Mouse (Mus musculus): ENCODE data around the gene Dus2. TPM values are rescaled to one million over a fixed set of nuclear protein-coding genes. Genes with fewer than 3 reads are reported as not detected.

The Dus2 gene
- total RNA-seq (2021): 1 to 10 TPM; 9.7 to 10.0 TPM
- long read RNA-seq, experiment 1, transcript Dus2-201 (16 exons, 1,860 nt): major isoform, 17 of 20 reads
- long read RNA-seq, experiment 1, partial matches to known transcripts: 2 of 20 reads
- long read RNA-seq, experiment 1, other reads (novel, unspliced or antisense): 1 of 20 reads
- long read RNA-seq, experiment 2, transcript Dus2-201 (16 exons, 1,860 nt): major isoform, 11 of 18 reads
- long read RNA-seq, experiment 2, partial matches to known transcripts: 4 of 18 reads
- long read RNA-seq, experiment 2, other reads (novel, unspliced or antisense): 3 of 18 reads

GRCm38 (mm10) chr8:105990856-105991387, at the start of gene Dus2:
Dus2 (plus strand) TSS chr8:105991337.
- peak; percentile 59 to 77 for DNase-seq
- intact Hi-C loops (cut with DNase I): loop anchor here (1.0 to 10.0 kb wide), 2 partner anchors 31 to 124 kb away; no protein-coding TSS in a partner anchor

GRCm38 (mm10) chr8:105942026-105942425, 49.1 kb upstream of the Dus2 start:
- DNase-seq: no peak
- intact Hi-C loops (cut with DNase I): no loop called here

DNA sequence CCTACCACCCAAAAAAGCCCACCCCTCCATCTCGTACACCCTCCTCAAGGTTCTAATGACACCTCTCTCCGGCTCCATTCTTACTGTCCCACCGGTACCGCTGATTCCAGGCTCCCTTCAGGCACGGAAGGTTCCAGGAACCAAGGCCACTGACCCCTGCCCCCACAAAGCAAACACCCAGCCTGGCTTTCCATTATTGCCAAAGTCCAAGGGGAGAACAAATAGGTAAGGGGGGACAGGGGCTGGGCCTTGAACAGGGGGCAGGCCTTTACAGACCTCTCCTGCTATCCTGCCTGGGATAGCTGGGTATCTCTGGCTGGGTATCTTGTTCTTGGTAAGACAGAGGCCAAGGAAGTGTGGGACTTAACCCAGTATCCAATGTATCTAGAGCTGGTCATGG, 48.6 kb upstream of the Dus2 start:
- intact Hi-C loops (cut with DNase I): no loop called here
- no peak for DNase-seq

DNA sequence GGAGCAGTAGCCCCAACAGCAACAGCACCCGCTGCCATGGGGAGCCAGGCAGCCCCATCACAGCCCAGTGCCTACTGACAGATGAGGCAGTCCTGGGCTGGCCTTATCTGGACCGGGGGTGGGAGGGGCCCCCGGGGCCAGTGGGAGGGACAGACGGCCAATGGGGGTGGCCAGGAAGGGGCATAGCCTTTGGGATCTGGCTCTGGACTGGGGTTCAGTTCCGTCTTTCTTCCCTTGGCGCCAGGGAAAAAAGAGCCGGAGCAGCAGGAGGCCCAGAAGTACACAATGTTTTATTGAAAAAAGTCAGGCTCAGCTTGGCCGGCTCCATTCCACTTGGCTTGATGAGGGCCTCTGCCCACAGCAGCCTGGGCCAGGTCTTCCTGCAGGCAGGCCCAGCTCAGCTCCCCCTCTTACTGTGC, 47.8 kb upstream of the Dus2 start, which contains the start of gene Lcat:
TSS of gene Lcat (minus strand) at position 62 of the 419 bp plus-strand sequence.
- intact Hi-C loops (cut with DNase I): no loop called here
- no peak for DNase-seq

DNA sequence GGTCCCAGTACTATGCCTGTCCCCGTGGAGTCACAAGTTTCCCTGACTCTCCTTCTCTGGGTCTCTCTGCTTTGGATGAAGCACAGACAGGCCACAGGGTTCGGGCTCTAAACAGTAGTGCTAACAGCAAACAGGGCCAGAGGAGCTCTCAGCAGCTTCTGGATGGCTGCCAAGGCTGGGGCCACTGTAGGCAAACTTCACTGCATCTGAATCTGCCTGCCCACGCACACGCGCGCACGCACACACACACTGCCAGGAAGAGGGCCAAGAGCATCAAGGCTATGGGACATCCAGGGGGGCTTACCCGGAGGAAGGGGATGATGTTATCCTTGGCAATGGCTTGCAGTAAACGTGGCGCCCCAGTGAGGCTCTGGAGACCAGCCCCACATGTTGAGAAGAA, 41.8 kb upstream of the Dus2 start:
- no peak for DNase-seq
- intact Hi-C loops (cut with DNase I): no loop called here

GRCm38 (mm10) chr8:105951057-105951659, 40.0 kb upstream of the Dus2 start:
- peak in 1 of 2 experiments; percentile 33 for DNase-seq
- intact Hi-C loops (cut with DNase I): no loop called here

GRCm38 (mm10) chr8:105956556-105956955, 34.6 kb upstream of the Dus2 start:
- DNase-seq: no peak
- intact Hi-C loops (cut with DNase I): no loop called here

DNA sequence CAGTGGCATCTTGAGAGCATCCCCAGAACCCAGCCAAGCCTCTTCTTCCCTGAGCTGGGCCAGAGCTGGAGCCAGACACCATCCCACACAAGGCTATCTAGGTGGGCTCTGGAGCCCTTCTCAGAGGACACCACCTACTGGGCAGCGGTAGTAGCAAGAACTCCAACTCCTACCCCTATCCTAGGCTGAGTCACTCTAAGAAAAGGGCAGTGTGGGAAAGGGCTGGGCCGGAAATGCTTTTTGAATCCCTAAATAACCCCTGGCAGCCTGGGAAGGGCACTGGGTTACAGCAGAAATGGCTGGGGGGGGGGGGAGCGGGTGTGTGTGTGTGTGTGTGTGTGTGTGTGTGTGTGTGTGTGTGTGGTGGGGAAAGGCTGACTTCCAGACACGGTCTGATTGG, 33.3 kb upstream of the Dus2 start:
- no peak for DNase-seq
- intact Hi-C loops (cut with DNase I): no loop called here

GRCm38 (mm10) chr8:105959350-105959749, 31.8 kb upstream of the Dus2 start:
- DNase-seq: peak; percentile 77
- intact Hi-C loops (cut with DNase I): no loop called here

DNA sequence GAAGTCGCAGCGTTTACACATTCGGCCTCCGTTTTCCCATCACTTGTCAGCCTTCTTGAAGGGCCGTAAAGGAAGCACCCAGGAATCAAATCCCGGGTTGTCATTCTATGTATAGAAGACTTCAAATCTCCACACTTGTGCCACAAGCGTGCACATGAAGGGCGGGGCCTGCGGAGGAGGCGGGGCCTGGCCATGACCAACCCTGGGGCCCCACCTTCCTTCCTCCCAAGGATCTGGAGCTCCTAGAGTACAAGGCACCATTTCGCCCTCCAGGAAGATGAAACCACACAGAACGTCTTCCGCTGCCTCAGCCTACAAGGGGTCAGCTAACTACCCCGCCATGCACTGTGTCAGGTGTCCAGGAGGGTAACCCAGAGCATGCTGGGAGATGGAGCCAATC, 30.0 kb upstream of the Dus2 start:
- DNase-seq: no peak
- intact Hi-C loops (cut with DNase I): no loop called here

GRCm38 (mm10) chr8:105961536-105961935, 29.6 kb upstream of the Dus2 start:
- no peak for DNase-seq
- intact Hi-C loops (cut with DNase I): no loop called here

DNA sequence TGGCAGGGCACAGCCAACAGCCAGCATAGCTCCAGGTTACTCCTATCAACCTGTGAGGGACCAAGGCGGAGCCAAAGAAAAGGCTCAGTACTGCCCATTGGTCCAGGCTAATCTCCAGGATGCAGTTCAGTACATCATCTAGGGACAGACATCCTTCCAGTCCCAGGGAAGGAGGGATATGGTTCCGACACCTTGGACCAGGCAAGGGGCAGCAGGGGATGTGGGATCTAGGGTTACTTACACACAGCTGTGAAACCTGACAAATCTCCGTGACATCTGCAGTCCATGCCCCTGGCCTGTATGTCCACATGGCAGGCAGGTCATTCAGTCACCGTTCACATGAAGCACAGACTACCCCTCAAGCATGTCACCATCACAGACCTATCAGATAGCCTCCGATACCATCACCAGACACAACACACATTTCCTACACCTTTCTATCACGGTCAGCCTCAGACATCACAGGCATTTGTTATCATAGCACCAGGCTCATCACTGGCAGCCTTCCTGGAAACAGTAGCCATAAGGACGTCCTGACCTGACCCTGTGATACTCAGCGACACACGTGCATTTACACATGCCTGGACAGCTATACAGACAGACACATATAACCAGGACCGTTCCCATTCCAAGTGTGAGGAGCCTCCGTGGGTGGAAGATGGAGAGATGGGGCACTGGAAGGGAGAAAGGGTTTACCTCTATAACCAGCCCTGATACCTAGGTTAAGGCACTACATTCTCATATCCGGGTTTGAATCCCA, 26.5 kb upstream of the Dus2 start:
- DNase-seq: no peak
- intact Hi-C loops (cut with DNase I): no loop called here

GRCm38 (mm10) chr8:105965266-105965904, 25.8 kb upstream of the Dus2 start:
- intact Hi-C loops (cut with DNase I): no loop called here
- DNase-seq: peak; percentile 45 to 61

DNA sequence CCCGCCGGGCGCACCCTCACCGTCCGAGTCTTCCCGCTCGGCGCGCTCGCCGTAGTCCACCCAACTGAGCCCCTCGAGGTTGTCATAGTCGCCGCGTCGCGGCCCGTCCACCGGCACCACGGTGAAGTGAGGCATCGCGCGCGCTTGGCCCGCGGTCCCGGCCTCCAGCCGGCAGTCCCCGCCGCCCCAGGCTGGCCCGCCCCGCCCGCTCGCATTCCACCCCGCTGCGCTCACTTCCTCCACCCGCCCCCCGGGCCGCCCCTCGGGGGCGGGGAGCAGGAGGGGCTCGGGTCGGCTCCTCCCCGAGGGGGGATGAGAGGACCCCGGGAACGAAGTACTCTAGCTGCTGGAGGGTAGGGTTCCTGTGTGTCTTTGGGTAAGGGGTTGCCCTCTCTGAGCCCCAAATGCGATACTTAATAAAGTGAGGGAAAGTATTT, 25.2 kb upstream of the Dus2 start, which contains the start of gene Slc12a4:
TSS of gene Slc12a4 (minus strand) at position 193 of the 437 bp plus-strand sequence.
- intact Hi-C loops (cut with DNase I): no loop called here
- DNase-seq: peak; percentile 69 to 77

- DNase-seq: no peak
- intact Hi-C loops (cut with DNase I): no loop called here
These were observed 24.3 kb upstream of the Dus2 start for GRCm38 (mm10) chr8:105966692-105967311.

DNA sequence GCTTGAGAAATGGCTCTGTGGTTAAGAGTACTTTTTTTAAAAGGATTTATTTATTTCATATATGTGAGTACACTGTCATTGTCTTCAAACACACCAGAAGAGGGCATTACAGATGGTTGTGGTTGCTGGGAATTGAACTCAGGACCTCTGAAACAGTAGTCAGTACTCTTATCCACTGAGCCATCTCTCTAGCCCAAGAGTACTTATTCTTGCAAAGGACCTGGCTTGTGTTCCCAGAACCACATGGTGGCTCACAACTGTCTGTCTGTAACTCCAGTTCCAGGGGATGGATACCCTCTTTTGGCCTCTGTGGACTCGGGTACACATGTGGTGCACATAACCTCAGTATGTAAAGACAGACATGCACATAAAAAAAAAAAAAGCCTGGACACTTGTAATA, 21.8 kb upstream of the Dus2 start:
- intact Hi-C loops (cut with DNase I): no loop called here
- DNase-seq: no peak

DNA sequence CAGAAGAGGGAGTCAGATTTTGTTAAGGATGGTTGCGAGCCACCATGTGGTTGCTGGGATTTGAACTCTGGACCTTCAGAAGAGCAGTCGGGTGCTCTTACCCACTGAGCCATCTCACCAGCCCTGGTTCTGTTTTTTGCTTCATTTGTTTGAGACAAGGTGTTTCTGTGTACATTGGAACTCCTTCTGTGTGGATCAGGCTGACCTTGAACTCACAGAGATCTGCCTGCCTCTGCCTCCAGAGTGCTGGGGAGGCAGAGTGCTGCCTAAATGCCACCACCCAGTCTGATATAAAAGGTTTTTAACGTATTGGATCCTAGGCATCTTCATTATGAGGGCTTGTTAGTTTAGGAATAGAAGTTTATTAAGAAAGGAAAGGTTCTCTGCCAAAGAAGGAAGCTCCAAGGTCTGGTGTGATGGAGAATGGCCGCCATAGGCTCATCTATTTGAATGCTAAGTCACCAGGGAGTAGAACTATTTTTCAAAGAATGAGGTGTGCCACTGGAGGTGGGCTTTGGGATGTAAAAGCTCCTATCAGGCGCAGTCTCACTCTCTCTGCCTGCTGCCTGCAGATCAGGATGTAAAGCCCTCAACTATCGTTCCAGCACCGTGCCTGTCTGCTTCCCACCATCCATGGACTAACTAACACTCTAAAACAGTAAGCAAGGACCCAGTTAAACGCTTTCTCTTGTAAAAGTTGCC, 20.0 kb upstream of the Dus2 start:
- DNase-seq: no peak
- intact Hi-C loops (cut with DNase I): no loop called here

GRCm38 (mm10) chr8:105975363-105975762, 15.8 kb upstream of the Dus2 start:
- DNase-seq: no peak
- intact Hi-C loops (cut with DNase I): no loop called here

- no peak for DNase-seq
- intact Hi-C loops (cut with DNase I): no loop called here
These were observed 11.8 kb upstream of the Dus2 start, which contains the start of gene Dpep3 for GRCm38 (mm10) chr8:105979325-105979724. Dpep3 (minus strand) TSS chr8:105979429.

All from gastrocnemius, postnatal 36 days (tissue).